Mouse (Mus musculus) bone marrow macrophage, adult 2 months (primary cell): ENCODE data around the gene Ccdc116. TPM values are rescaled to one million over a fixed set of nuclear protein-coding genes. Genes with fewer than 3 reads are reported as not detected.
A peak's percentile ranks its signal among the peaks of the same experiment; 100 is the strongest.

Experiments
- H3K27ac ChIP-seq: 2 replicates; pipeline ENCODE4 v1.5.1; 2012; ENCODE audit warnings: low read depth, low read length; ENCODE audit not compliant: insufficient read depth
- H3K4me1 ChIP-seq: 2 replicates; pipeline ENCODE4 v1.6.1; 2012; ENCODE audit warnings: low read length; ENCODE audit not compliant: control insufficient read depth, insufficient read depth
- H3K4me3 ChIP-seq: 2 replicates; pipeline ENCODE4 v1.5.1; 2012; ENCODE audit warnings: mild to moderate bottlenecking, low read length, moderate library complexity; ENCODE audit not compliant: insufficient read depth
- CTCF ChIP-seq: IDR thresholded peaks from 2 replicates; pipeline ENCODE4 v1.5.1; 2012; ENCODE audit warnings: low read depth, mild to moderate bottlenecking, low read length, moderate library complexity
- POLR2A ChIP-seq: IDR thresholded peaks from 2 replicates; pipeline ENCODE4 v1.6.1; 2012; ENCODE audit warnings: mild to moderate bottlenecking, low read depth, low read length, borderline replicate concordance
- polyA plus RNA-seq: library from polyadenylated mRNA; stranded (reverse); fragments of >200 nt; gene quantifications from 2 replicates; pipeline ENCODE4 v1.2.4, GENCODE M21; 2012; ENCODE audit not compliant: missing spikeins, insufficient read depth, insufficient read length

Ccdc116 gene
- polyA plus RNA-seq, 1 experiment, result 0.31 TPM

- H3K27ac ChIP-seq, result peak within 1 kb of the TSS; percentile 74
- TF ChIP-seq CTCF, result no peak
- TF ChIP-seq POLR2A, result no peak
- peak within 1 kb of the TSS; percentile 96 for H3K4me3 ChIP-seq
Measured at GRCm38 (mm10) chr16:17110771-17111743, 36.0 kb downstream of the Ccdc116 start, which contains the start of gene Ppil2. Ppil2 (minus strand) TSS chr16:17111257.

GRCm38 (mm10) chr16:17104600-17104999 lies 42.4 kb downstream of the Ccdc116 start:
- no peak overlapping the region for H3K27ac ChIP-seq
- H3K4me1 ChIP-seq, result peaks cover 4% of the 10 kb centered on the region
- H3K4me3 ChIP-seq, result no peak overlapping the region
- no peak for TF ChIP-seq CTCF
- no peak for TF ChIP-seq POLR2A

More at GRCm38 (mm10) chr16:17110771-17111743, 36.0 kb downstream of the Ccdc116 start, which contains the start of gene Ppil2:
- H3K4me1 ChIP-seq, result peaks cover 9% of the 10 kb centered on the region

- Histone ChIP-seq H3K4me1 (peaks cover 2% of the 10 kb centered on the region), H3K27ac (no peak overlapping the region), H3K4me3 (no peak overlapping the region)
- TF ChIP-seq CTCF (no peak), POLR2A (no peak)
Measured at GRCm38 (mm10) chr16:17102630-17103220, 44.3 kb downstream of the Ccdc116 start.

GRCm38 (mm10) chr16:17096938-17097337 lies 50.1 kb downstream of the Ccdc116 start:
- Histone ChIP-seq H3K27ac (no peak overlapping the region), H3K4me1 (peaks cover under 1% of the 10 kb centered on the region), H3K4me3 (no peak overlapping the region)
- TF ChIP-seq POLR2A, result no peak
- TF ChIP-seq CTCF, result no peak

Other genes starting within 250 kb of the Ccdc116 start
- 105 and 111 TPM in 2 replicates for gene Mapk1, start 163.8 kb downstream of the Ccdc116 start, polyA plus RNA-seq
- gene Ypel1, start 77.5 kb downstream of the Ccdc116 start, polyA plus RNA-seq, result 0.94 TPM in 1 of 2 replicates, not detected in the other
- gene Ppil2, start 36.0 kb downstream of the Ccdc116 start, polyA plus RNA-seq, result 116 and 141 TPM in 2 replicates
- gene 2610318N02Rik, start 22.1 kb downstream of the Ccdc116 start, polyA plus RNA-seq, result 3.7 and 4.4 TPM in 2 replicates
- gene Sdf2l1, start 14.8 kb downstream of the Ccdc116 start, polyA plus RNA-seq, result 60.9 and 75.4 TPM in 2 replicates
- gene Ydjc, start 2.6 kb downstream of the Ccdc116 start, polyA plus RNA-seq, result 2.0 and 3.5 TPM in 2 replicates
- gene Ube2l3, start 55.4 kb upstream of the Ccdc116 start, polyA plus RNA-seq, result 208 and 222 TPM in 2 replicates
- not detected in 2 replicates for gene Rimbp3, start 61.4 kb upstream of the Ccdc116 start, polyA plus RNA-seq
- 1.9 and 2.0 TPM in 2 replicates for gene Hic2, start 86.3 kb upstream of the Ccdc116 start, polyA plus RNA-seq
- 9.6 and 13.6 TPM in 2 replicates for gene Tmem191c, start 128.8 kb upstream of the Ccdc116 start, polyA plus RNA-seq
- not detected in 2 replicates for gene Serpind1, start 184.1 kb upstream of the Ccdc116 start, polyA plus RNA-seq